Comparison of ENCODE assay signal across 13 mouse cellular contexts in genomic region chr10:40420703-40421102, GRCm38 (mm10).
A peak's percentile ranks its signal among the peaks of the same experiment; 100 is the strongest.
DNase-seq lines count a peak whose midpoint lies in the region; ATAC-seq lines count a peak whose summit lies in the region.
"Had no signal": no experiment of that assay in that cellular context is flagged by ENCODE, and none has a peak within 500 bp of the region (broad histone marks: within the 10 kb centered on the region; RNA-seq: fewer than 3 reads in every experiment).

No protein-coding gene starts in this region.

- no peak overlapping the region for H3K27ac ChIP-seq in midbrain, embryonic 11.5 days (ENCODE audit: low read depth, low read length)
- H3K27ac ChIP-seq in midbrain, embryonic 16.5 days (ENCODE audit: low read length) = no peak overlapping the region
- H3K27ac ChIP-seq: hindbrain, embryonic 15.5 days; liver, embryonic 14.5 days had no signal

- no peak overlapping the region for H3K4me2 ChIP-seq in midbrain, embryonic 11.5 days
- no peak overlapping the region for H3K4me2 ChIP-seq in midbrain, embryonic 16.5 days (ENCODE audit: low read length)
- H3K4me2 ChIP-seq: hindbrain, embryonic 15.5 days had no signal

- H3K9ac ChIP-seq in midbrain, embryonic 11.5 days (ENCODE audit: low read length) = no peak overlapping the region
- no peak overlapping the region for H3K9ac ChIP-seq in midbrain, embryonic 16.5 days (ENCODE audit: low read depth, low read length)
- H3K9ac ChIP-seq: hindbrain, embryonic 15.5 days; liver, embryonic 14.5 days had no signal

- no peak overlapping the region for H3K4me3 ChIP-seq in midbrain, embryonic 11.5 days (ENCODE audit: low read depth, low read length)
- no peak overlapping the region for H3K4me3 ChIP-seq in midbrain, embryonic 16.5 days (ENCODE audit: low read depth, low read length)
- H3K4me3 ChIP-seq: hindbrain, embryonic 15.5 days had no signal

- no peak for ATAC-seq in midbrain, embryonic 11.5 days (ENCODE audit: low FRiP score)
- no peak for ATAC-seq in midbrain, embryonic 16.5 days
- ATAC-seq in megakaryocyte-erythroid progenitor cell, adult 5-6 weeks (replicated peaks; ENCODE audit: low FRiP score, low TSS enrichment, poor library complexity, severe bottlenecking) = peak; percentile 69
- no peak for ATAC-seq in frontal cortex, adult (ENCODE audit: low TSS enrichment)
- ATAC-seq: forebrain, embryonic 14.5 days had no signal

- no peaks in the 10 kb centered on the region for H3K27me3 ChIP-seq in midbrain, embryonic 11.5 days (ENCODE audit: control insufficient read depth, insufficient read depth, low read length)
- no peaks in the 10 kb centered on the region for H3K27me3 ChIP-seq in midbrain, embryonic 16.5 days (ENCODE audit: control insufficient read depth, insufficient read depth, low read depth, low read length)
- H3K27me3 ChIP-seq: hindbrain, embryonic 15.5 days had no signal

- H3K9me3 ChIP-seq in midbrain, embryonic 11.5 days (ENCODE audit: control insufficient read depth, low read length) = no peaks in the 10 kb centered on the region
- H3K9me3 ChIP-seq in midbrain, embryonic 16.5 days (replicated peaks; ENCODE audit: control insufficient read depth, low read length, poor library complexity, severe bottlenecking) = no peaks in the 10 kb centered on the region
- H3K9me3 ChIP-seq: hindbrain, embryonic 15.5 days had no signal

- peaks cover 5% of the 10 kb centered on the region for H3K4me1 ChIP-seq in midbrain, embryonic 11.5 days (ENCODE audit: control insufficient read depth, insufficient read depth, low read length)
- H3K4me1 ChIP-seq in midbrain, embryonic 16.5 days (ENCODE audit: control insufficient read depth, insufficient read depth, low read length) = peaks cover 3% of the 10 kb centered on the region; the same call in 1 of the 2 replicates

- DNase-seq in heart, adult 11 months = peak; percentile 85
- no peak for DNase-seq in heart, adult 18-20 months
- DNase-seq in midbrain, embryonic 11.5 days (ENCODE audit: low spot score, missing footprints) = peak; percentile 80
- no peak for DNase-seq in layer of hippocampus, postnatal 25 days (ENCODE audit: extremely low spot score in 1 of 2, low spot score in 1 of 2)
- DNase-seq: gastrocnemius, postnatal 36 days; lung, postnatal 4 days; retina, postnatal 1 day had no signal

- 87% methylated on average over 2 of the region's 2 CpGs for WGBS in midbrain, embryonic 11.5 days
- WGBS in midbrain, embryonic 16.5 days = 80% methylated on average over 2 of the region's 2 CpGs

- H3K36me3 ChIP-seq in midbrain, embryonic 11.5 days (ENCODE audit: control insufficient read depth, insufficient read depth, low read length) = no peaks in the 10 kb centered on the region
- H3K36me3 ChIP-seq in midbrain, embryonic 16.5 days (ENCODE audit: control insufficient read depth, insufficient read depth, low read length) = no peaks in the 10 kb centered on the region
- H3K36me3 ChIP-seq: hindbrain, embryonic 15.5 days had no signal

Comparison
In these comparisons a context has a peak if more than half of its experiments do, and no peak if none do; other contexts are left out.
1. DNase-seq: peak in heart, adult 11 months (single experiment) and midbrain, embryonic 11.5 days (single experiment); none in heart, adult 18-20 months (0 of 2) and layer of hippocampus, postnatal 25 days (0 of 2).